Mouse (Mus musculus): ENCODE data around the gene Ampd3. TPM values are rescaled to one million over a fixed set of nuclear protein-coding genes. Genes with fewer than 3 reads are reported as not detected.

Ampd3 gene
- polyA plus RNA-seq, 1 experiment from 2014 or later, result 11.9 TPM

DNA sequence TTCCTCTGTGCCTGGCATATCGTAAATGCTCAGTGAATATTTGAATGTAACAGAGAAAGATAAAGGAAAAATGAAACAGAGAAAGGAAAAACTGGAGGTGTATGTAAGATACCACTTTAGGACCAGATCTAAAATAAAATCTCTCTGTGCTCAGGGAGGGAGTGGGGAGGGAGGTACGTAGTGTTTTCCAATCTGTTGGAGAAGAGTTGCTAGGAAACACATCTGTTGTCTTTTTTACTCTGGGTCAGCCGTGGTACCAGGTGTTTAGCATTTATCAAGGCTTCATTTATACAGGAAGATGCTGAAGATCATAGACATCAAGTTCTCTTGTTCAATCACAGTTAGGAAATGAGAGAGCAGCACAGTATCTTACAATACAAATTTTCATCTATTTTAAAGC, 86.5 kb downstream of the Ampd3 start:
- Histone ChIP-seq H3K27ac (replicated peaks) (no peak overlapping the region), H3K36me3 (no peaks in the 10 kb centered on the region), H3K9ac (no peak overlapping the region), H3K27me3 (no peaks in the 10 kb centered on the region), H3K4me2 (no peak overlapping the region), H3K4me3 (no peak overlapping the region), H3K4me1 (replicated peaks) (peaks cover 4% of the 10 kb centered on the region), H3K9me3 (no peaks in the 10 kb centered on the region)
- WGBS, result 50% methylated on average over 3 of the region's 3 CpGs
- ATAC-seq (ENCODE audit: low FRiP score, low read depth), result no peak

DNA sequence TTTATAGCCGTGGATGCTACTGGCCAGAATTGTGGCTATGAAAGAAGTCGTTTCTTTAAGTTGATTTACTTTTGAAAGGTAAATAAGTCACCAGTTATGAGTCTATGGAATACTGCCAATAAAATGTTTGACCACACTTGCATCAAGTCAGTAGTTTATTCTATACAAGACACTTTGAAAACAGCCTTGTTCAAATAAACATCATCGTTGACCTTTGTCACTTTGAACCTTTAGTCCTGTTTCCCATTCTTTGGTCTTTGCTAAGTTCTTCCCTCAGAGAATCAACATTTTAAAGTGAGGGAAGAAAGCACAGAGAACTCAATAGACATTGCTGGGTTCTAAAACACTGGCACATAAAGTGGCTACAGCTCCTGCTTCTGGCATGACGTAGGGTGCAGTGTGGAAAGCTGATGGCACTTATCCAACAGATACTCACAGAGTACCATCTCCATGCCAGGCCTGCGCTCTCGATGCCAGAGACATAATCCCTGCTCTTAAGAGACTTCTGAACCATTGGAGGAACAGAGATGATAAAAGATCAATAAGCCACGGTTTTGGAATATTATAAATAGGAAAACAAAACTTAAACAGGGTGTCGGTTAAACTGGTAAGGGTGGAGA, 87.0 kb downstream of the Ampd3 start:
- Histone ChIP-seq H3K4me3 (no peak overlapping the region), H3K27ac (replicated peaks) (no peak overlapping the region), H3K4me1 (replicated peaks) (peaks cover 4% of the 10 kb centered on the region), H3K36me3 (no peaks in the 10 kb centered on the region), H3K9ac (no peak overlapping the region), H3K27me3 (no peaks in the 10 kb centered on the region), H3K4me2 (no peak overlapping the region), H3K9me3 (no peaks in the 10 kb centered on the region)
- no peak for ATAC-seq (ENCODE audit: low FRiP score, low read depth)
- 73% methylated on average over 8 of the region's 8 CpGs for WGBS

DNA sequence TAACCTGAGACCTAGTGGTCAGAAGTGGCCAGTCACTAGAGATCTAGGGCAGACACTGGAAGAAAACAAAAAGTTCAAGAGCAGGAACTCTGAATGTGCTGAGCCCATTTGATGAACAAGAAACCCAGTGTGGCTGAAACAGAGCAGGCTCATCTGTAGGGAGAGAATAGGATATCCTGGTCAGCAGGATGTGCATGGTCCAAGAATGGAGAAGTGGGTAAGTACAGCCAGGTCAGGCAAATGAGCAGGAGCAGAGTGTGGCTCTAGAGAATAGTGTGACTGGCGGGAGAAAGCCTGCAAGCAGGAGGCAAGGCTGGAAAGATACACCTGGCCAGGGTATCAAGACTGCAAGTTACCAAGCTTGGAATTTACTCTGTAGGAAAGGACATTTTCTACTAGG, 87.6 kb downstream of the Ampd3 start:
- 81% methylated on average over 1 of the region's 1 CpGs for WGBS
- Histone ChIP-seq H3K4me2 (no peak overlapping the region), H3K9me3 (no peaks in the 10 kb centered on the region), H3K27ac (replicated peaks) (no peak overlapping the region), H3K27me3 (no peaks in the 10 kb centered on the region), H3K4me3 (no peak overlapping the region), H3K9ac (no peak overlapping the region), H3K4me1 (replicated peaks) (peaks cover 4% of the 10 kb centered on the region), H3K36me3 (no peaks in the 10 kb centered on the region)
- no peak for ATAC-seq (ENCODE audit: low FRiP score, low read depth)

DNA sequence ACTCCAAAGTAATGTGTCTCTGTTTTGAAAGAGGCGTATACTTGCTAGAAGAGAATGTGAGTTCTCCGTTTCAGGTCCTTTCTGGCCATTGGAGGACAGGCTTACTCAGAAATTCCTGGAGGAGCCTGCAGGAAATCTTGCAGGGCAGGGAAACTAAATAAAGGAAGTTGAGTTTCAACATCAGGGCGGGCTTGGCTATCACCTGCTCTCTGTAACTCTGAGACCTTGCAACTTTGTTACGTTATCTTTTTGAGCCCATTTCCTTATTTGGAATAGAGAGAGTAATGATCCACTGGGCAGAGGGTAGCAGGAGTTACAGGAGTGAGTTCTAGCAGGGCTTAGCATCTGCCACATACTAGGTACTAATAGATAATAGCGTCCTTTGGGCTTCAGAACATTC, 92.1 kb downstream of the Ampd3 start:
- Histone ChIP-seq H3K9me3 (no peaks in the 10 kb centered on the region), H3K36me3 (no peaks in the 10 kb centered on the region), H3K4me3 (no peak overlapping the region), H3K9ac (no peak overlapping the region), H3K4me2 (no peak overlapping the region), H3K4me1 (replicated peaks) (0 out of 2 replicates have a peak, but pooled peaks cover 6% of the 10 kb centered on the region), H3K27me3 (no peaks in the 10 kb centered on the region), H3K27ac (replicated peaks) (no peak overlapping the region)
- 79% methylated on average over 5 of the region's 5 CpGs for WGBS
- no peak for ATAC-seq (ENCODE audit: low FRiP score, low read depth)

Small RNAs within 50 kb of the gene (microRNA-seq; reads per million reads assigned to microRNA genes)
- gene Gm47282, result not detected

Other genes starting within 250 kb of the Ampd3 start
- gene Sbf2, start 153.3 kb upstream of the Ampd3 start, polyA plus RNA-seq (2015; fragmentation: Nextera tagmentation; extraction: Ambion mirVana), result 55.1 and 56.7 TPM in 2 replicates
- 4.0 TPM in 2 replicates for gene Adm, start 140.5 kb upstream of the Ampd3 start, polyA plus RNA-seq (2015; fragmentation: Nextera tagmentation; extraction: Ambion mirVana)
- 37.9 and 39.8 TPM in 2 replicates for gene Rnf141, start 76.3 kb downstream of the Ampd3 start, polyA plus RNA-seq (2015; fragmentation: Nextera tagmentation; extraction: Ambion mirVana)
- gene Lyve1, start 95.0 kb downstream of the Ampd3 start, polyA plus RNA-seq (2015; fragmentation: Nextera tagmentation; extraction: Ambion mirVana), result 4.3 and 4.9 TPM in 2 replicates
- gene Mrvi1, start 214.3 kb downstream of the Ampd3 start, polyA plus RNA-seq (2015; fragmentation: Nextera tagmentation; extraction: Ambion mirVana), result 1.1 and 1.2 TPM in 2 replicates

Measured in hindbrain, embryonic 15.5 days (tissue).